Mouse (Mus musculus) ovary, adult 18-20 months (tissue): Measurements from ENCODE around the gene Pias4.

ENCODE experiments used
- DNase-seq: peaks from one replicate; pipeline ENCODE4 v3.0.0; 2022; ENCODE audit warnings: low spot score, mixed read lengths

Gene Pias4

GRCm38 (mm10) chr10:81168521-81169244 lies 960 bp upstream of the Pias4 start:
- peak; percentile 78 for DNase-seq

GRCm38 (mm10) chr10:81168087-81168431 lies 336 bp upstream of the Pias4 start:
- DNase-seq: no peak

- no peak for DNase-seq
Measured at GRCm38 (mm10) chr10:81165118-81165517, 2.6 kb downstream of the Pias4 start.

GRCm38 (mm10) chr10:81162318-81162652 lies 5.4 kb downstream of the Pias4 start:
- DNase-seq: no peak

- DNase-seq: no peak
Measured at GRCm38 (mm10) chr10:81161602-81162317, 6.0 kb downstream of the Pias4 start.

DNA sequence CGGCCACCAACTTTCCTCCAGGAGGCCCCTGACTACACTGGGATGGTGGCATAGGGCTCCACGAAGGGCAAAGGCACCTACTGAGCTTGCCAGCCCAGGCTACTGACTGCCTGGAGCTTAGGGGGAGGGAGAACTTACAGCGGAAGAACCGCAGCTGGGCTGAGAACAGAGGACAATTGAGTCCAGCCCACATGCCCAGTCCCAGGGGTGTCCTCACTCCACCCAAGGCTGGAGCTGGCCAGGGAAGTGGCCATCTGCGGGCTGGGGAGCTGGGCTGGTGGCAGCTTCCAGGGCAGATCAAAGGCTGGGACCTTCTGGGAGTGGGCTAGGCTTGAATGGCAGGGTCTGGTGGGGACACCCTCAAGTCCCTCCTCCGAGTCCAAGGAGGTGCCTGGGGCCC lies 13.0 kb downstream of the Pias4 start:
- DNase-seq: no peak

DNA sequence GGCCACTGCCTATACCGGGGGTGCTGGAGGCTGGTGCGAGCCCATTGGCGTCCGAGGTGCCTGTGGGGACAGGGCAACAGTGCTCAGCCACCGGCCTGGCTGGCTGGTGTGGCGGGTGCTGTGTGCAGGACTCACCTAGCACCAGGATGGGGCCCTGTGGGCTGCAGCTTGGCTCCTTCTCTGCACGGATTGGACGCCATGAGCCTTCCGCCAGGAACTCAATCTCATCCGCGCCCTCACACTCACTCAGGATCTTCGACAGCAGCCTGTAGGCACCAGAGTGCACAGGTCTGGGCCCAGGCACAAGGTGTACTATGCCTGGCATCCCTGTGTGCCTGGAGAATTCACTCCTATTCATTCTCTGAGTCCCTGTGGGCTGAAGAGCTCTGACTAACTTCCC lies 13.4 kb downstream of the Pias4 start:
- DNase-seq: no peak

- DNase-seq: no peak
Measured at GRCm38 (mm10) chr10:81152609-81153008, 15.1 kb downstream of the Pias4 start.

- DNase-seq: no peak
Measured at GRCm38 (mm10) chr10:81151261-81151660, 16.5 kb downstream of the Pias4 start.

DNA sequence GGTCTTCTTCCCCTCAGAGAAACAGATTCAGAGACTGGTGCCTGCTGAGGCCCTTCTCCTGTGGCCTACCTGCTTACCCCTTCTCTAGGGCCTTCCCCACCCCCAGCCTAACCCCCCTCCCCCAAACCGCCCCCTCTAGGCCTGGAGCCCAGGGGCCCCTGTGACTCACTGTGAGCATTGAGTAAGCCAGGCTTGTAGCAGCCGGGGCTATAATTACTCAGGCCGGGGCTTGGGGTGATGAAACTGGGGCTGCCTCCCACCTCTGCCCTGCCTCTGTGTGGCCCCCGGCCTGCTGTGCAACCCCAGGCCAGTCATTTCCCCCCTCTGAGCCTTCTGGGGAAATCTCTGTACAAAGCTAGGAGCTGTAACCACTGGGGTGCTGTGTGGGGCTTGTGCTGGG lies 21.4 kb downstream of the Pias4 start:
- no peak for DNase-seq

DNA sequence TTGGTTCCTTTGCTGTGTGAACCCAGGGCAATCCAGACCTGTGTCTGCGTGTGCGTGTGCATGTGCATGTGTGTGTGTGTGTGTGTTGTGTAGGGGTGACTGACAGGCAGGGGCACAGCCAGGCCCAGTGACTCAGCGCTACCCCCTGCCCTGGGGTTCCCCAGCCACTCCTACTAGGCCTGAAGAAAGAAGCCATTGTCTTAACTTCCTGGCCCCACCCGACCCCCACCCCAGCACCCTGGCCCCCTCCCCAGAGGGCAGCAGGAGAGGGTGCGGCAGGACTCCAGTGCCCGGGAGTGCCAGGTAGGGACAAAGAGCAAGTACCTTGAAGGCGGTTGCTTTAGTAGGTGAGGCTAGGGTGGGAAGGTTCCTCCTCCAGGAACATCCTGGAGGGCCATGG lies 21.9 kb downstream of the Pias4 start:
- no peak for DNase-seq

GRCm38 (mm10) chr10:81145307-81145706 lies 22.4 kb downstream of the Pias4 start:
- DNase-seq: no peak

DNA sequence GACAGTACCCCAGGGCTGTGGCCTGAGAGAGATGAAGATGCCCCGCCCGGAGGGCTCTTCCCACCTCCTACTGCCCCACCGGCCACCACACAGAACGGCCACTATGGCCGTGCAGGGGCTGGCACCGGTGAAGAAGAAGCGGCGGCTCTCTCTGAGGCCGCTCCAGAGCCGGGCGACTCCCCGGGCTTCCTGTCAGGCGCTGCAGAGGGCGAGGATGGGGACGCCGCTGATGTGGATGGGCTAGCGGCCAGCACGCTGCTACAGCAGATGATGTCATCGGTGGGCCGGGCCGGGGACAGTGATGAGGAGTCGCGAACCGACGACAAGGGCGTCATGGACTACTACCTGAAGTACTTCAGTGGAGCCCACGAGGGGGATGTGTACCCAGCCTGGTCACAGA lies 23.1 kb downstream of the Pias4 start:
- DNase-seq: no peak

DNA sequence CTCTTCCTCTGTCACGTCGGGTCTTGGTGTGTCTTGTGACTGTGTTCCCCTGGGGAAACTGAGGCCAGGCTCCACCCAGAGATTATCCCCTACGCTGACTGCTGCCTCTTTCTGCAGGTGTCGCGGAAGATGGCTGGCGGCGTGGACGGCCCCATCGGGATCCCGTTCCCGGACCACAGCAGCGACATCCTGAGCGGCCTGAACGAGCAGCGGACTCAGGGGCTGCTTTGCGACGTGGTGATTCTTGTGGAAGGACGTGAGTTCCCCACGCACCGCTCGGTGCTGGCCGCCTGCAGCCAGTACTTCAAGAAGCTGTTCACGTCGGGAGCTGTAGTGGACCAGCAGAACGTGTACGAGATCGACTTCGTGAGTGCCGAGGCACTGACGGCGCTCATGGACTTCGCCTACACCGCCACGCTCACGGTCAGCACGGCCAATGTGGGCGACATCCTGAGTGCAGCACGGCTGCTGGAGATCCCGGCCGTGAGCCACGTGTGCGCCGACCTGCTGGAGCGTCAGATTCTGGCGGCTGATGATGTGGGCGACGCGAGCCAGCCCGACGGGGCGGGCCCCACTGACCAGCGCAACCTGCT lies 23.8 kb downstream of the Pias4 start:
- no peak for DNase-seq

DNA sequence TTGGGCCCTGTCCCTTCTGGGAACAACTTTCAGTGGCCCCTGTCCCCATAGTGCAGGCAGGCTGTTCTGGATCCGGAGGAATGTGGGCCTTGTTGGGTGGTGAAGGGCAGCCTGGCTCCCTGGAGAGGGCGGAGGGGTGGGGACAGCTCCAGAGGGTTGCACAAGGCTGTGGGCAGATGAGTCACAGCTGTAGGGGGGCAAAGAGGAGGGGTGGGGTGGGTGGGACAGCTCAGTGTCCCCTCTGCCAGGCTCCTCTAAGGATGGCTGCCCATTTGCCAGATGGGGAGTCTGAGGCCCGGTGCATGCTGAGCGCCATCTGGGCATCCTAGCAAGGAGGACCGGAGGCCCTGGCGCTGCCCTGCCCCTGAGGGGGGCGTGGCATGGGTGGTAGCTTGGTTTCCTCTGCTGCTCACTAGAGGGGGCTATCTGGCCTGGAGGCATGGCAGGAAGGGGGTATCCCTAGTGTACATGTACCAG lies 24.5 kb downstream of the Pias4 start:
- no peak for DNase-seq

- no peak for DNase-seq
Measured at GRCm38 (mm10) chr10:81142551-81142981, 25.2 kb downstream of the Pias4 start.

GRCm38 (mm10) chr10:81141455-81142210 lies 26.1 kb downstream of the Pias4 start:
- DNase-seq: no peak

GRCm38 (mm10) chr10:81140717-81141454 lies 26.8 kb downstream of the Pias4 start:
- no peak for DNase-seq

DNA sequence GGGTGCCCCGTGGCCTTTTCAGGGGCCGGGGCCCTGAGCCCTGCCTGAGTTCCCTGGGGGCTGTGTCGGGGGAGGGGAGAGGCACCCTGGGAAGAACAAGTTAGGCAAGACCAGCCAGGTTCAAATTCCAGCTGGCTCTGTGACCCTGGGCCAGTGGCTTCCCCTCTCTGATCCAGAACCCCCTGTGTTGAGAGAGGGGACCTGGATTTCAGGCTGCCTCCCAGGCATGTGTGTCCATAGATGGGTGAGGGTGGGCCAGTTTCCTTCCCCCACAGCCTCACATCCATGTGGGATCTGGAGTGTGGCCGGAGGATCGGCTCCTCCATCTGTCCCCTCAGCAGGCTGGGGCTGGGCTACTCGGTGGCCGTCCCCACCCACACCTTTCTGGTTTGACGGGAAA lies 27.7 kb downstream of the Pias4 start:
- DNase-seq: no peak

- DNase-seq: no peak
Measured at GRCm38 (mm10) chr10:81139529-81139846, 28.2 kb downstream of the Pias4 start.

GRCm38 (mm10) chr10:81138821-81139528 lies 28.7 kb downstream of the Pias4 start:
- DNase-seq: no peak
